Mouse (Mus musculus) lung, adult 2 months (tissue): ENCODE results near the gene Nek3. TPM values are rescaled to one million over a fixed set of nuclear protein-coding genes. Genes with fewer than 3 reads are reported as not detected.

Experiments used
- DNase-seq: peaks from one replicate; pipeline ENCODE4 v3.0.0; 2022
- H3K4me1 ChIP-seq: fragments of 200-500 bp; 2 replicates; pipeline ENCODE4 v1.6.1; 2011; ENCODE audit warnings: low read length; ENCODE audit not compliant: control insufficient read depth, insufficient read depth
- H3K4me3 ChIP-seq: fragments of 200-500 bp; replicated peaks from 2 replicates; pipeline ENCODE3; 2011; ENCODE audit warnings: low read depth, mild to moderate bottlenecking, control low read depth, low read length; ENCODE audit errors: extremely low read depth
- CTCF ChIP-seq: fragments of 200-500 bp; IDR thresholded peaks from 2 replicates; pipeline ENCODE4 v1.5.1; 2011; ENCODE audit warnings: mild to moderate bottlenecking, low read length, control low read depth; ENCODE audit not compliant: insufficient read depth
- POLR2A ChIP-seq: fragments of 200-500 bp; IDR thresholded peaks from 2 replicates; pipeline ENCODE4 v1.6.1; 2011; ENCODE audit warnings: low read depth, mild to moderate bottlenecking, control low read depth, low read length, borderline replicate concordance; ENCODE audit errors: extremely low read depth
- WGBS: fragments of 180-500 bp; shearing (Covaris S2); methylation state at CpG from one replicate; pipeline ENCODE4 v1.1.7; 2018; 5-methylcytosine and 5-hydroxymethylcytosine counted together
- polyA plus RNA-seq: library from polyadenylated mRNA; depleted of rRNA; stranded (reverse); fragments of >200 nt; gene quantifications from 2 replicates; pipeline ENCODE4 v1.2.3, GENCODE M21; 2012; rRNA removed

Gene Nek3
- polyA plus RNA-seq: 0.88 and 1.5 TPM in 2 replicates

GRCm38 (mm10) chr8:22166080-22166603, at the start of gene Nek3:
Gene Nek3 (minus strand): TSS chr8:22166435.
- DNase-seq: peak; percentile 66
- peak within 1 kb of the TSS; percentile 70 for H3K4me3 ChIP-seq
- peak; percentile 76; the same call in 1 of the 2 replicates for TF ChIP-seq POLR2A
- peak; percentile 37 for TF ChIP-seq CTCF
- 0% methylated on average over 41 of the region's 43 CpGs for WGBS
- no peaks in the 10 kb centered on the region for H3K4me1 ChIP-seq

DNA sequence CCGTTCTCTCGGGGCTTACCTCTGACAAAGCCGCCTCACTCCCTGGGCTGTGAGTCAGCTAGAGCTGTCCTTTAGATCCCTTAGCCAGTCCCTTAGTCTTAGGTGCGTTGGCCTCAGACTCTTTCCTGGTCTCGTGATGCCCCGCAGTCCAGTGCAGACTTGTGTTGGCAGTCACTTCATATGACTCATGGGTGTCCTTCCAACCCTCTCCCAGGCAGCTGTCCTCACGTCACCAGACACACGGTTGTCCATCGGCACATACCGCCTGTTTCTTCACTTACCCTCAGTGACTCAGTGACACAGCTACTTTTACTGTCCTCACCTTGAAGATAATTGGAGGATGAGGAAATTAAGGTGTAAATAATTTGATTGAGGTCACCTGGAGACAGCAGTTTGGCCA, 48.6 kb upstream of the Nek3 start:
- TF ChIP-seq CTCF (no peak), POLR2A (no peak)
- WGBS: 90% methylated on average over 10 of the region's 10 CpGs
- no peaks in the 10 kb centered on the region for H3K4me1 ChIP-seq
- no peak for DNase-seq
- H3K4me3 ChIP-seq: no peak overlapping the region

GRCm38 (mm10) chr8:22209012-22209411, 42.8 kb upstream of the Nek3 start:
- WGBS: 16% methylated on average over 5 of the region's 5 CpGs
- DNase-seq: peak; percentile 18
- no peak for TF ChIP-seq POLR2A
- TF ChIP-seq CTCF: no peak
- no peak overlapping the region for H3K4me3 ChIP-seq
- H3K4me1 ChIP-seq: peaks cover 9% of the 10 kb centered on the region

- Histone ChIP-seq H3K4me3 (no peak overlapping the region), H3K4me1 (peaks cover 9% of the 10 kb centered on the region)
- WGBS: 48% methylated on average over 4 of the region's 4 CpGs
- TF ChIP-seq POLR2A (no peak), CTCF (no peak)
- DNase-seq: no peak
Measured at GRCm38 (mm10) chr8:22207535-22207934, 41.3 kb upstream of the Nek3 start.

- 98% methylated on average over 8 of the region's 8 CpGs for WGBS
- no peak for DNase-seq
- Histone ChIP-seq H3K4me1 (peaks cover under 1% of the 10 kb centered on the region), H3K4me3 (no peak overlapping the region)
- TF ChIP-seq POLR2A (no peak), CTCF (no peak)
Measured at GRCm38 (mm10) chr8:22199481-22199880, 33.2 kb upstream of the Nek3 start.

DNA sequence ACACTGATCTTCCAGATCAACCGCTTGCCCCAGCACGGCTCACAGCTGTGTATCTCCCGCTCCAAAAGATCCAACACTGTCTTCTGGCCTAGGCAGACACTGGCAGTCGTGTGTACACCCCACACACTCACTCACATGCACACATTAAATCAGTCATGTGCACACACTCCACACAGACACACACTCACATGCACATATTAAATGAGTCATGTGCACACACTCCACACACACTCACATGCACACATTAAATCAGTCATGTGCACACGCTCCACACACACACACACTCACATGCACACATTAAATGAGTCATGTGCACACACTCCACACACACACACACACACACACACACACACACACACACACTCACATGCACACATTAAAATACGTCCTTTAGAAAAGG, 31.7 kb upstream of the Nek3 start:
- WGBS: 86% methylated on average over 6 of the region's 6 CpGs
- Histone ChIP-seq H3K4me1 (peaks cover 4% of the 10 kb centered on the region), H3K4me3 (no peak overlapping the region)
- no peak for TF ChIP-seq CTCF
- no peak for TF ChIP-seq POLR2A
- DNase-seq: no peak

- TF ChIP-seq CTCF: no peak
- TF ChIP-seq POLR2A: no peak
- H3K4me3 ChIP-seq: peak overlapping the region; percentile 88
- no peak for DNase-seq
- WGBS: 8% methylated on average over 12 of the region's 12 CpGs
- H3K4me1 ChIP-seq: peaks cover 4% of the 10 kb centered on the region
Measured at GRCm38 (mm10) chr8:22193432-22194010, 27.3 kb upstream of the Nek3 start.

- peak; percentile 92 for DNase-seq
- WGBS: under 1% methylated on average over 73 of the region's 73 CpGs
Measured at GRCm38 (mm10) chr8:22192660-22193431, 26.6 kb upstream of the Nek3 start, which contains the start of gene Vps36. Gene Vps36 (plus strand): TSS chr8:22192809.

More at GRCm38 (mm10) chr8:22192660-22193431, 26.6 kb upstream of the Nek3 start, which contains the start of gene Vps36:
- Histone ChIP-seq H3K4me1 (peaks cover 4% of the 10 kb centered on the region), H3K4me3 (peak within 1 kb of the TSS; percentile 88)
- TF ChIP-seq POLR2A: peak; percentile 61; the same call in 1 of the 2 replicates
- peak; percentile 69 for TF ChIP-seq CTCF
